In the genomic region with DNA sequence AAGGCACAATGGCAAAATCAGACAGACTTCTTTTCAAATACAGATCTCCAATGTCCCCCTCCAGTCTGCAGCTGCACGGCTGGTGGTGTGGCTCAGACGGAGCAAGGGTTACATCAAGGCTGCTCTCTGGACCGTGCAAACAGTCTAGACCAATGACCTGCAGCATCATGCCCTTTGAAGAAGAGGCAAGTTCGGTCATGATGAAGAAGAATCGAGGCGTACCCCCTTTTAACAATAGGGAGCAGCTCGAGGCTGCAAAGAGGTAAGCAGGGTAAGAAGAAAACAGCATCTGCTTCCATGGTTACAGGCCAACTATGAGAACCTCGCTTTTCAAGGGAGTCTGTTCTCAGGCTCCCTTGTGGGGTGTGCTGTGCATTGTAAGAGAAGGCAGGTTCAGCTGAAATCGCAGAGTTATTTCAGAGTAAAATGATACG, we compare ENCODE assay signal across 8 mouse cellular contexts.
DNase-seq lines count a peak whose midpoint lies in the region; ATAC-seq and TF ChIP-seq lines count a peak whose summit lies in the region.

No protein-coding gene starts in this region.

- peak overlapping the region; percentile 53 for H3K4me3 ChIP-seq in hindbrain, embryonic 11.5 days (ENCODE audit: low read depth, low read length)
- peak overlapping the region; percentile 43 for H3K4me3 ChIP-seq in left cerebral cortex, adult 2 months

- peak overlapping the region; percentile 98 for H3K27ac ChIP-seq in hindbrain, embryonic 11.5 days (ENCODE audit: low read depth, low read length)
- peak overlapping the region; percentile 87 for H3K27ac ChIP-seq in left cerebral cortex, adult 2 months

- H3K9ac ChIP-seq in hindbrain, embryonic 11.5 days (ENCODE audit: low read depth, low read length) = peak overlapping the region; percentile 90

- DNase-seq in cerebellum, adult 8-10 months = peak; percentile 27
- no peak for DNase-seq in cerebellum, adult 11-12 months
- DNase-seq in embryo, embryonic 9.5 days (ENCODE audit: extremely low spot score) = peak; percentile 73
- DNase-seq in hindbrain, embryonic 11.5 days (ENCODE audit: low spot score) = peak; percentile 85
- peak; percentile 46 to 53 for DNase-seq in left cerebral cortex, adult 2 months (ENCODE audit: extremely low spot score in 1 of 2, low spot score in 2 of 2)
- DNase-seq in neural tube, embryonic 10.5 days (ENCODE audit: extremely low spot score, low spot score) = peak; percentile 75
- no peak for DNase-seq in urinary bladder, adult 2 months (ENCODE audit: low spot score)
- no peak for DNase-seq in adipocyte (ENCODE audit: low spot score)

- no peaks in the 10 kb centered on the region for H3K36me3 ChIP-seq in hindbrain, embryonic 11.5 days (ENCODE audit: control insufficient read depth, insufficient read depth, low read length)

- 5% methylated on average over 10 of the region's 10 CpGs for WGBS in hindbrain, embryonic 11.5 days

- no peaks in the 10 kb centered on the region for H3K27me3 ChIP-seq in hindbrain, embryonic 11.5 days (ENCODE audit: control insufficient read depth, insufficient read depth, low read length)

- H3K4me1 ChIP-seq in hindbrain, embryonic 11.5 days (replicated peaks; ENCODE audit: control insufficient read depth, insufficient read depth, low read length) = no peaks in the 10 kb centered on the region

- ATAC-seq in hindbrain, embryonic 11.5 days (ENCODE audit: low FRiP score) = peak; percentile 98

- no peaks in the 10 kb centered on the region for H3K9me3 ChIP-seq in hindbrain, embryonic 11.5 days (ENCODE audit: control insufficient read depth, low read length)

- H3K4me2 ChIP-seq in hindbrain, embryonic 11.5 days (replicated peaks; ENCODE audit: low read depth, low read length) = peak overlapping the region; percentile 49

- TF ChIP-seq CTCF in left cerebral cortex, adult 2 months (IDR thresholded peaks at IDR 0.05) = no peak

- intact Hi-C loops in left cerebral cortex, adult 2 months (cut with DNase I) = loop anchor here (1.0 to 5.0 kb wide), 4 partner anchors 79 to 221 kb away; no protein-coding TSS in a partner anchor

Comparison
In these comparisons a context has a peak if more than half of its experiments do, and no peak if none do; other contexts are left out.
1. DNase-seq: peak in cerebellum, adult 8-10 months (single experiment), embryo, embryonic 9.5 days (single experiment), hindbrain, embryonic 11.5 days (single experiment), left cerebral cortex, adult 2 months (2 of 2) and neural tube, embryonic 10.5 days (single experiment); none in cerebellum, adult 11-12 months (single experiment), urinary bladder, adult 2 months (single experiment) and adipocyte (single experiment).